9 mouse cellular contexts compared by ENCODE assay signal in genomic region chr9:41973775-41974657, GRCm38 (mm10).
DNase-seq lines count a peak whose midpoint lies in the region; ATAC-seq and TF ChIP-seq lines count a peak whose summit lies in the region.
"Had no signal": no experiment of that assay in that cellular context is flagged by ENCODE, and none has a peak within 500 bp of the region (broad histone marks: within the 10 kb centered on the region; RNA-seq: fewer than 3 reads in every experiment).

No protein-coding gene starts in this region.

- 71% methylated on average over 25 of the region's 25 CpGs for WGBS in heart, embryonic 10.5 days
- WGBS in embryonic facial prominence, embryonic 10.5 days, result 74% methylated on average over 25 of the region's 25 CpGs
- 72% methylated on average over 25 of the region's 25 CpGs for WGBS in hindbrain, embryonic 10.5 days
- 69% methylated on average over 25 of the region's 25 CpGs for WGBS in midbrain, postnatal 0 days

- H3K9me3 ChIP-seq in heart, embryonic 10.5 days, result no peaks in the 10 kb centered on the region; the same call in 1 of the 2 replicates
- H3K9me3 ChIP-seq in embryonic facial prominence, embryonic 10.5 days, result 0 out of 2 replicates have a peak, but pooled peaks cover 4% of the 10 kb centered on the region
- peaks cover 5% of the 10 kb centered on the region; the same call in 1 of the 2 replicates for H3K9me3 ChIP-seq in hindbrain, embryonic 10.5 days
- 0 out of 2 replicates have a peak, but pooled peaks cover 3% of the 10 kb centered on the region for H3K9me3 ChIP-seq in midbrain, postnatal 0 days (ENCODE audit: low read length)

- H3K4me1 ChIP-seq in heart, embryonic 10.5 days, result peaks cover 33% of the 10 kb centered on the region
- H3K4me1 ChIP-seq in embryonic facial prominence, embryonic 10.5 days, result peaks cover 4% of the 10 kb centered on the region
- H3K4me1 ChIP-seq in hindbrain, embryonic 10.5 days (replicated peaks), result no peaks in the 10 kb centered on the region
- no peaks in the 10 kb centered on the region for H3K4me1 ChIP-seq in midbrain, postnatal 0 days (ENCODE audit: insufficient read depth, low read length)

- intact Hi-C loops in heart, postnatal 25 days (cut with DNase I), result no loop called here

- peak; percentile 97 for TF ChIP-seq CTCF in midbrain, postnatal 0 days (IDR thresholded peaks at IDR 0.05)

- peak; percentile 86 for DNase-seq in heart, embryonic 10.5 days (ENCODE audit: low spot score)
- no peak for DNase-seq in heart, postnatal 25 days (ENCODE audit: low spot score)
- DNase-seq in adrenal gland, postnatal 10 days, result peak; percentile 67
- peak; percentile 82 for DNase-seq in embryonic facial prominence, embryonic 10.5 days (ENCODE audit: low spot score)
- DNase-seq in hindbrain, embryonic 10.5 days (ENCODE audit: low spot score), result peak; percentile 75
- peak; percentile 50 to 89 for DNase-seq in left cerebral cortex, adult 9 months (ENCODE audit: low spot score in 2 of 2)
- DNase-seq in midbrain, postnatal 0 days (ENCODE audit: low spot score), result peak; percentile 88
- peak; percentile 17 for DNase-seq in thymus, postnatal 36 days

- peak; percentile 91 for ATAC-seq in midbrain, postnatal 0 days (ENCODE audit: low FRiP score)

- H3K27me3 ChIP-seq in heart, embryonic 10.5 days (ENCODE audit: insufficient read depth, poor library complexity, severe bottlenecking), result no peaks in the 10 kb centered on the region
- H3K27me3 ChIP-seq in embryonic facial prominence, embryonic 10.5 days (replicated peaks; ENCODE audit: low read depth, poor library complexity, severe bottlenecking), result no peaks in the 10 kb centered on the region
- no peaks in the 10 kb centered on the region for H3K27me3 ChIP-seq in hindbrain, embryonic 10.5 days (ENCODE audit: insufficient read depth, poor library complexity, severe bottlenecking)
- H3K27me3 ChIP-seq in midbrain, postnatal 0 days (ENCODE audit: insufficient read depth, low read length), result no peaks in the 10 kb centered on the region

- H3K27ac ChIP-seq in heart, embryonic 10.5 days, result no peak overlapping the region
- no peak overlapping the region; the same call in 1 of the 2 replicates for H3K27ac ChIP-seq in embryonic facial prominence, embryonic 10.5 days (replicated peaks)
- H3K27ac ChIP-seq in hindbrain, embryonic 10.5 days, result no peak overlapping the region
- no peak overlapping the region for H3K27ac ChIP-seq in midbrain, postnatal 0 days (ENCODE audit: low read depth, low read length)
- H3K27ac ChIP-seq: macrophage had no signal

- peaks cover 14% of the 10 kb centered on the region for H3K36me3 ChIP-seq in heart, embryonic 10.5 days
- H3K36me3 ChIP-seq in embryonic facial prominence, embryonic 10.5 days (replicated peaks), result peaks cover 30% of the 10 kb centered on the region
- peaks cover 25% of the 10 kb centered on the region for H3K36me3 ChIP-seq in hindbrain, embryonic 10.5 days
- peaks cover 27% of the 10 kb centered on the region for H3K36me3 ChIP-seq in midbrain, postnatal 0 days (ENCODE audit: insufficient read depth, low read length)

- no peak overlapping the region for H3K4me2 ChIP-seq in midbrain, postnatal 0 days (ENCODE audit: low read depth, low read length, poor library complexity, severe bottlenecking)

- H3K4me3 ChIP-seq in heart, embryonic 10.5 days, result no peak overlapping the region
- no peak overlapping the region for H3K4me3 ChIP-seq in embryonic facial prominence, embryonic 10.5 days
- no peak overlapping the region for H3K4me3 ChIP-seq in hindbrain, embryonic 10.5 days
- no peak overlapping the region for H3K4me3 ChIP-seq in midbrain, postnatal 0 days (ENCODE audit: low read depth, low read length)

- H3K9ac ChIP-seq in midbrain, postnatal 0 days (replicated peaks; ENCODE audit: low read length, poor library complexity, severe bottlenecking), result no peak overlapping the region
